Mouse (Mus musculus) embryonic facial prominence, embryonic 10.5 days (tissue): ENCODE data around the gene Cyp4f39. TPM values are rescaled to one million over a fixed set of nuclear protein-coding genes. Genes with fewer than 3 reads are reported as not detected.

Experiments
- DNase-seq: peaks from one replicate; pipeline ENCODE4 v3.0.0-alpha.2; 2017; ENCODE audit warnings: low spot score
- H3K27ac ChIP-seq: fragments of 300-500 bp; sonication (generic); replicated peaks from 2 replicates; pipeline ENCODE4 v1.5.1; 2016; ENCODE audit warnings: mild to moderate bottlenecking
- H3K27me3 ChIP-seq: fragments of 300-500 bp; sonication (generic); replicated peaks from 2 replicates; pipeline ENCODE4 v1.6.1; 2016; ENCODE audit warnings: low read depth, mild to moderate bottlenecking; ENCODE audit not compliant: poor library complexity, severe bottlenecking
- H3K36me3 ChIP-seq: fragments of 300-500 bp; sonication (generic); replicated peaks from 2 replicates; pipeline ENCODE4 v1.6.1; 2016; ENCODE audit warnings: mild to moderate bottlenecking, moderate library complexity
- H3K4me1 ChIP-seq: fragments of 300-500 bp; sonication (generic); 2 replicates; pipeline ENCODE4 v1.6.1; 2016
- H3K4me3 ChIP-seq: fragments of 300-500 bp; sonication (generic); 2 replicates; pipeline ENCODE4 v1.5.1; 2016; ENCODE audit warnings: mild to moderate bottlenecking, moderate library complexity
- H3K9me3 ChIP-seq: fragments of 300-500 bp; sonication (generic); 2 replicates; pipeline ENCODE4 v1.6.1; 2016; ENCODE audit warnings: mild to moderate bottlenecking
- WGBS: fragments of 180-500 bp; shearing (Covaris S2); methylation state at CpG from one replicate; pipeline ENCODE4 v1.1.7; 2016; 5-methylcytosine and 5-hydroxymethylcytosine counted together
- polyA plus RNA-seq: library from polyadenylated mRNA; unstranded; fragments of >200 nt; fragmentation: Nextera tagmentation; extraction: Ambion mirVana; gene quantifications from 2 replicates; pipeline ENCODE4 v1.2.1, GENCODE M21; 2016

Cyp4f39 gene
- polyA plus RNA-seq, 1 experiment from 2014 or later: 0.44 TPM

- no peaks in the 10 kb centered on the region for H3K9me3 ChIP-seq
- H3K4me1 ChIP-seq: no peaks in the 10 kb centered on the region
- 92% methylated on average over 4 of the region's 4 CpGs for WGBS
- DNase-seq: no peak
- no peaks in the 10 kb centered on the region for H3K36me3 ChIP-seq
- no peaks in the 10 kb centered on the region for H3K27me3 ChIP-seq
- H3K4me3 ChIP-seq: no peak overlapping the region
- H3K27ac ChIP-seq: no peak overlapping the region
Measured at GRCm38 (mm10) chr17:32437106-32437505, 15.4 kb upstream of the Cyp4f39 start.

GRCm38 (mm10) chr17:32443245-32443644 is 9.3 kb upstream of the Cyp4f39 start:
- Histone ChIP-seq H3K4me3 (no peak overlapping the region), H3K4me1 (no peaks in the 10 kb centered on the region), H3K9me3 (no peaks in the 10 kb centered on the region), H3K27ac (no peak overlapping the region), H3K27me3 (no peaks in the 10 kb centered on the region), H3K36me3 (no peaks in the 10 kb centered on the region)
- no peak for DNase-seq
- WGBS: 80% methylated on average over 6 of the region's 6 CpGs

GRCm38 (mm10) chr17:32445016-32445415 is 7.5 kb upstream of the Cyp4f39 start:
- H3K27me3 ChIP-seq: no peaks in the 10 kb centered on the region
- 79% methylated on average over 5 of the region's 5 CpGs for WGBS

GRCm38 (mm10) chr17:32447195-32447594 is 5.3 kb upstream of the Cyp4f39 start:
- Histone ChIP-seq H3K27me3 (peaks cover 12% of the 10 kb centered on the region), H3K27ac (no peak overlapping the region), H3K4me3 (no peak overlapping the region), H3K36me3 (no peaks in the 10 kb centered on the region), H3K9me3 (no peaks in the 10 kb centered on the region), H3K4me1 (peaks cover 2% of the 10 kb centered on the region)
- DNase-seq: no peak

More at GRCm38 (mm10) chr17:32445016-32445415, 7.5 kb upstream of the Cyp4f39 start:
- no peak overlapping the region for H3K4me3 ChIP-seq
- H3K27ac ChIP-seq: no peak overlapping the region
- H3K9me3 ChIP-seq: no peaks in the 10 kb centered on the region
- H3K36me3 ChIP-seq: no peaks in the 10 kb centered on the region
- DNase-seq: no peak
- H3K4me1 ChIP-seq: no peaks in the 10 kb centered on the region

GRCm38 (mm10) chr17:32449042-32449441 is 3.5 kb upstream of the Cyp4f39 start:
- peaks cover 30% of the 10 kb centered on the region for H3K27me3 ChIP-seq
- no peak for DNase-seq
- 96% methylated on average over 1 of the region's 1 CpGs for WGBS
- H3K9me3 ChIP-seq: no peaks in the 10 kb centered on the region
- no peak overlapping the region for H3K27ac ChIP-seq
- H3K4me3 ChIP-seq: no peak overlapping the region
- no peaks in the 10 kb centered on the region for H3K36me3 ChIP-seq
- peaks cover 12% of the 10 kb centered on the region for H3K4me1 ChIP-seq

GRCm38 (mm10) chr17:32450844-32451537 is 1.5 kb upstream of the Cyp4f39 start:
- Histone ChIP-seq H3K4me1 (peaks cover 12% of the 10 kb centered on the region), H3K9me3 (no peaks in the 10 kb centered on the region), H3K27ac (no peak overlapping the region), H3K36me3 (no peaks in the 10 kb centered on the region), H3K27me3 (peaks cover 32% of the 10 kb centered on the region), H3K4me3 (no peak overlapping the region)
- WGBS: 46% methylated on average over 2 of the region's 2 CpGs
- DNase-seq: no peak

- Histone ChIP-seq H3K27ac (no peak overlapping the region), H3K4me3 (no peak overlapping the region), H3K36me3 (no peaks in the 10 kb centered on the region), H3K9me3 (no peaks in the 10 kb centered on the region), H3K4me1 (peaks cover 12% of the 10 kb centered on the region), H3K27me3 (peaks cover 32% of the 10 kb centered on the region)
- 82% methylated on average over 4 of the region's 4 CpGs for WGBS
- no peak for DNase-seq
Measured at GRCm38 (mm10) chr17:32454188-32454587, 1.7 kb downstream of the Cyp4f39 start.

- WGBS: 53% methylated on average over 2 of the region's 2 CpGs
- DNase-seq: no peak
Measured at GRCm38 (mm10) chr17:32454997-32455396, 2.5 kb downstream of the Cyp4f39 start.

GRCm38 (mm10) chr17:32468494-32468893 is 16.0 kb downstream of the Cyp4f39 start:
- H3K4me3 ChIP-seq: no peak overlapping the region
- no peaks in the 10 kb centered on the region for H3K4me1 ChIP-seq
- H3K9me3 ChIP-seq: no peaks in the 10 kb centered on the region
- no peak for DNase-seq
- no peaks in the 10 kb centered on the region for H3K36me3 ChIP-seq
- WGBS: 56% methylated on average over 7 of the region's 7 CpGs
- H3K27ac ChIP-seq: no peak overlapping the region
- no peaks in the 10 kb centered on the region for H3K27me3 ChIP-seq

More at GRCm38 (mm10) chr17:32454997-32455396, 2.5 kb downstream of the Cyp4f39 start:
- H3K9me3 ChIP-seq: no peaks in the 10 kb centered on the region
- no peak overlapping the region for H3K4me3 ChIP-seq
- H3K4me1 ChIP-seq: peaks cover 12% of the 10 kb centered on the region
- H3K36me3 ChIP-seq: no peaks in the 10 kb centered on the region
- no peak overlapping the region for H3K27ac ChIP-seq
- peaks cover 32% of the 10 kb centered on the region for H3K27me3 ChIP-seq

GRCm38 (mm10) chr17:32470795-32471194 is 18.3 kb downstream of the Cyp4f39 start:
- WGBS: 85% methylated on average over 4 of the region's 4 CpGs
- no peak overlapping the region for H3K27ac ChIP-seq
- H3K9me3 ChIP-seq: no peaks in the 10 kb centered on the region
- no peak for DNase-seq
- no peak overlapping the region for H3K4me3 ChIP-seq
- H3K4me1 ChIP-seq: no peaks in the 10 kb centered on the region
- H3K27me3 ChIP-seq: no peaks in the 10 kb centered on the region
- H3K36me3 ChIP-seq: no peaks in the 10 kb centered on the region

GRCm38 (mm10) chr17:32472176-32472575 is 19.7 kb downstream of the Cyp4f39 start:
- no peak for DNase-seq
- Histone ChIP-seq H3K4me3 (no peak overlapping the region), H3K27me3 (no peaks in the 10 kb centered on the region), H3K27ac (no peak overlapping the region), H3K36me3 (no peaks in the 10 kb centered on the region), H3K9me3 (no peaks in the 10 kb centered on the region), H3K4me1 (no peaks in the 10 kb centered on the region)
- WGBS: 65% methylated on average over 7 of the region's 7 CpGs

- no peaks in the 10 kb centered on the region for H3K27me3 ChIP-seq
- 87% methylated on average over 5 of the region's 5 CpGs for WGBS
- no peaks in the 10 kb centered on the region for H3K9me3 ChIP-seq
Measured at GRCm38 (mm10) chr17:32474954-32475560, 22.5 kb downstream of the Cyp4f39 start.

GRCm38 (mm10) chr17:32477204-32477603 is 24.7 kb downstream of the Cyp4f39 start:
- no peak overlapping the region for H3K4me3 ChIP-seq
- H3K27ac ChIP-seq: no peak overlapping the region
- WGBS: 100% methylated on average over 1 of the region's 1 CpGs
- H3K4me1 ChIP-seq: no peaks in the 10 kb centered on the region
- no peak for DNase-seq
- H3K27me3 ChIP-seq: peaks cover 19% of the 10 kb centered on the region
- H3K36me3 ChIP-seq: no peaks in the 10 kb centered on the region
- no peaks in the 10 kb centered on the region for H3K9me3 ChIP-seq

More at GRCm38 (mm10) chr17:32474954-32475560, 22.5 kb downstream of the Cyp4f39 start:
- no peaks in the 10 kb centered on the region for H3K36me3 ChIP-seq
- H3K27ac ChIP-seq: no peak overlapping the region
- no peak overlapping the region for H3K4me3 ChIP-seq
- H3K4me1 ChIP-seq: no peaks in the 10 kb centered on the region
- no peak for DNase-seq
